Mouse (Mus musculus): Measurements from ENCODE around the gene Colgalt2.

Gene Colgalt2

DNA sequence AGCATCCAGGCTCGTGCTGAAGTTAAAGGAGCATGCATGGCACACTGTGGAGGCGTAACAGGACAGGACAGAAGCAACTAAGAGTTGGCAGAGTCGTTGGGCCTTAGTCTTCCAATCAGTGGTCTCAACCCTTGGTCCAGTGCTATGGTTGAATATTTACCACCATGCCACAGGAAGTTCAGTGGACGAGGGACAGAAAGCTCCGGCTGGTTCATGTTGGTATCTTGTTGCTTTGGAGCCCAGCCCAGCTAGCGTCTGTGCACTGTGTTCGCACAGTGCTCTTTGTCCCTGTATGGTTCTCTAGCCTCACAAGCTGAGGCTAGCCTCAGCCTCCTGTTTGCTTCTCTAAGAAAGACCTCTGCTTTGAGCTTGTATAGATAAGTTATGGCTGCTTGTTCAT lies 134.9 kb downstream of the Colgalt2 start:
- DNase-seq (ENCODE audit: low spot score in 2 of 2) = no peak

DNA sequence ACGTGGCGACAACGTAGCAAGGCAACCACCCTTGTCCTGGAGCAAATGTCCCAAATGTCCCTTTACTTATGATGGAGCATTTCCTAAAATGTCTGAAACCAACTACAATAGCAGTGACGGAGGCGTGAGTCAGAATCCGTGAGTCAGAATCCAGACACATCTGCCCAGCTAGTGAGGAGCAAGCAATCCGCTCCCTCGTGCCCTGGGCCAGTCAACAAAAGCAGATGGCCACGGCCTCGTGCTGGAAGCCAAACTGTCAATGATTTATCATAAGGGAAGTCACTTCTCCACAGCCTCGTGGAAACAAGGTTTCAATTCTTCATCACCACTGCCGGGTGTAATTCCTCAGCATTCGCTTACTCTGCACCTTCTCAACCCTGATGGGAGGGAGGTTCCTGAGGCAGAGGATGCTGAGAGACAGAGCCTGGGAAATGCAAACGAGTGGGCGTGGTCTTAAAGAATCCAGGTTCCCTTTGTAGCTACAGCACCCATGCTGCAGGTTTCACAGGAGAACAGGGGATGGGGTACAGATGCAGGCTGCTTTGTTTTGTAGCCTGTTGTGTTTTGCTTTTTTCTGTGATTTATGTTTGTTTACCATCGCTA lies 136.9 kb downstream of the Colgalt2 start:
- peak; percentile 38 to 50 for DNase-seq (ENCODE audit: low spot score in 2 of 2)

- no peak for DNase-seq (ENCODE audit: low spot score in 2 of 2)
These were observed 137.6 kb downstream of the Colgalt2 start for GRCm38 (mm10) chr1:152537186-152537585.

- DNase-seq (ENCODE audit: low spot score in 2 of 2) = no peak
These were observed 139.2 kb downstream of the Colgalt2 start for GRCm38 (mm10) chr1:152538817-152539216.

- DNase-seq (ENCODE audit: low spot score in 2 of 2) = no peak
These were observed 140.8 kb downstream of the Colgalt2 start for GRCm38 (mm10) chr1:152540304-152540887.

- DNase-seq (ENCODE audit: low spot score in 2 of 2) = no peak
These were observed 143.2 kb downstream of the Colgalt2 start for GRCm38 (mm10) chr1:152542747-152543378.

- no peak for DNase-seq (ENCODE audit: low spot score in 2 of 2)
These were observed 144.0 kb downstream of the Colgalt2 start for GRCm38 (mm10) chr1:152543449-152544159.

DNA sequence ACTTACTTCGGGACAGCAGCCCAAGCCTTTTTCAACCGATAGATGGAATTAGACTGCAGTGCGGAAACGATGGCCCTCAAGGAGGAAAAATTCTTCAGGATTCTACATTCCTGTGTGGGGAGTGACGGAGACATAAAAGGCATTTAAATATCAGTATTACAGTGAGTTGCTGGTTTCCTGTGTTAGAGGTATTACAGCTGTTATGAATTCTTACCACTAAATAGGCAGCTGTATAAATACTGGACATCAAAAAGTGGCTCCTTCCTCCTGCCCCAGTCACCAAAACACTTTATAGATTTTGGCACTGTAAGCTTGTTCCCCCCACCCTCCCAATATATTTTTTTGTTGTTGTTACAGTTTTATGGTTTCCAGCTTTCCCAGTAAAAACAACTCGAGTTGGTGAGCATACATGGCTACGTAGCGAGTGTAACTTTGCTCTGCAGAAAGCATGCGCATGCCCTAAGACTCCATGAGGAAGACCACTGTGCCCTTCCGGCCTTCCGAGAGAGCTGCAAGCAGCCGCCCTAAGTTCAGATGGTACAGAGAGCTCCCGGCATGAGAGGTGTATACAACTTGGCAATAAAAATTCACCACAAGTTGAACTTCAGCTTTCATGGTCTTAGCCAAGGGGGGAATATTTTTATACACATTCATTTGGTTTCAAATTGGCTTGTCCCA lies 149.6 kb downstream of the Colgalt2 start:
- DNase-seq (ENCODE audit: low spot score in 2 of 2) = no peak

GRCm38 (mm10) chr1:152550544-152550943 lies 150.9 kb downstream of the Colgalt2 start:
- DNase-seq (ENCODE audit: low spot score in 2 of 2) = no peak

DNA sequence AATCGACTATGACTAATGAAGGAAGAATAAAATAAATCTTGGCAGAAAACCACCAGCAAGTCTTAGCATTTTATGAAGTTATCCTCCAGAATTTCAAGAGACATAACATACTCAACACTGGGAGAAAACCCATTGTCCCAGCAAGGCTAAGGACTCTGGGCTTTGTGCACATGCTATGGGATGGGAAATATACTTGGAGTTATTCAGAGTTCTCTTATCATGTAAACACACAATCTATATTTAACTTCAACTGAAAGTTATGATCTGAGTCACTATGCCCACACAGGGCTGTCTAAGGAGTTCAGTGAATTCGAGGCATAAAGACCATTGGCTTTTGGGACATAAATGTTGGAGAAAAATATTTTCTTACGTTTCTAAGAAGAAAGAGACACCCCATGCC lies 151.3 kb downstream of the Colgalt2 start:
- no peak for DNase-seq (ENCODE audit: low spot score in 2 of 2)

- DNase-seq (ENCODE audit: low spot score in 2 of 2) = no peak
These were observed 154.4 kb downstream of the Colgalt2 start for GRCm38 (mm10) chr1:152553912-152554547.

- peak in 1 of 2 experiments; percentile 33 for DNase-seq (ENCODE audit: low spot score in 2 of 2)
These were observed 156.4 kb downstream of the Colgalt2 start for GRCm38 (mm10) chr1:152555944-152556573.

DNA sequence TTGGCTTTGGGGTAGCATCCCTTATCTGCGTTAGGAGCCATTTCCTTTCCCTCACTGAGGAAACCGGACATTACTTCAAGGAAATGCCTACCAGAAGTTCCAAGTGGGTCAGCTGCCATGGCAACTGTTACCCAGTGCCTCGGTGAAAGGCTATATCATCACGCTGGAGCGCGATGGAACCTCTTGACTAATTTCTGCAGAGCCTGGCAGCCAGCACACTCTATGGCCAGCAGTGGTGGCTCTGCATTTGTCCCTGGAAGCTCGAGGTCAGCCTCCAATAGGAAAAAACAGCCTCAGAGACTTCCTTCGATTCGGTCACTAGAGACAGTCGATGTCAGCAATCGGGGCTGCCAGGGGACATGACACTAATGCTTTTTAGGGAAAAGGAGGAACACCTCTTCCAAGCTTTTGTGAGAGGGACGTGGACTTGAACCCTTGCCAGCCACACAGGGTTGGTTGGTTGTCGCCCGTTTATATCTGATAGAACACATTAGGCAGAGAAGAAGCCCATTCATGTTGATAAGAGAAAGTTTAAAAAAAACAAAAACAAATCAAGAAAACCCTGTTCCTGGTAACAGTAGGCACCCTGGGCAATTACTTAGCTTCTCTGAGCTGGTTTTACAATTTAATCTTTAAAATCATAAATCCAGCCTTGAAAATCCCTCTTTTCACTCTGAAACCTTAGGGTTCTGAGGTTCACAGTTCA lies 157.1 kb downstream of the Colgalt2 start:
- no peak for DNase-seq (ENCODE audit: low spot score in 2 of 2)
